Mouse (Mus musculus): ENCODE results near the gene Eogt. TPM values are rescaled to one million over a fixed set of nuclear protein-coding genes. Genes with fewer than 3 reads are reported as not detected.

The Eogt gene
- polyA plus RNA-seq, 2 experiments = 1.4 to 1.9 TPM

- H3K9me3 ChIP-seq (ENCODE audit: control insufficient read depth, low read length) = no peaks in the 10 kb centered on the region
- no peak overlapping the region for H3K27ac ChIP-seq
- no peak overlapping the region for H3K4me3 ChIP-seq (ENCODE audit: insufficient read depth in 1 of 2, low read depth in 2 of 2, low read length in 2 of 2)
- DNase-seq (ENCODE audit: low read depth in 3 of 3, low spot score in 3 of 3) (no peak), ATAC-seq (ENCODE audit: insufficient read depth) (no peak)
- 77% methylated on average over 6 of the region's 6 CpGs for WGBS (ENCODE audit: insufficient replicate concordance)
- TF ChIP-seq EP300 (IDR thresholded peaks at IDR 0.05; ENCODE audit: low read depth) (no peak), CTCF (IDR thresholded peaks at IDR 0.05; ENCODE audit: low read depth) (peak; percentile 36; the same call in 1 of the 2 replicates)
- no peaks in the 10 kb centered on the region; the same call in 1 of the 2 replicates for H3K36me3 ChIP-seq (replicated peaks; ENCODE audit: control insufficient read depth, insufficient read depth, low read depth)
- no peak overlapping the region for H3K4me2 ChIP-seq (ENCODE audit: low read depth)
- H3K27me3 ChIP-seq (ENCODE audit: control insufficient read depth, insufficient read depth, low read length) = no peaks in the 10 kb centered on the region
- peaks cover 0 to 4% of the 10 kb centered on the region in 2 experiments; a peak in 2 of 4 replicates for H3K4me1 ChIP-seq (replicated peaks; ENCODE audit: control insufficient read depth in 2 of 2, insufficient read depth in 2 of 2, low read length in 1 of 2)
- H3K9ac ChIP-seq (replicated peaks) = no peak overlapping the region
Measured at GRCm38 (mm10) chr6:97150156-97150555, 1.2 kb upstream of the Eogt start.

DNA sequence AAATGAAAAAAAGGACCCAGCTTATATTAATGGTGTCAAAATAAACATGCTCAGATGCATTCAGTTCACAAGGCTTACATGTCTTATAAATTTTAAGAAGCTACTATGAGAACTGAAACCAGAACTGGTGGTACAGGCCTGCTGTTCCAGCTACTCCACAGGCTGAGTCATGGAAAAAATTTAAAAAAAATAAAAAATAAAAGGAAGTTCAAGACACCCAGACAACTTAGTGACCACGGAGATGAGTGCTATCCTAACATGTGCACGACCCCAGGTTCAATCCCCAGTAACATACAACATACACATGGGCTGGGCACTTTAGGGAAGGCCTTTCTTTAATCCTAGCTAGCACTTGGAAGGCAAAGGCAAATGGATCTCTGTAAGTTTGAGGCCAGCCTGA, 739 bp upstream of the Eogt start:
- no peak overlapping the region for H3K4me3 ChIP-seq (ENCODE audit: insufficient read depth in 1 of 2, low read depth in 2 of 2, low read length in 2 of 2)
- no peak overlapping the region for H3K9ac ChIP-seq (replicated peaks)
- no peak overlapping the region for H3K4me2 ChIP-seq (ENCODE audit: low read depth)
- no peaks in the 10 kb centered on the region for H3K9me3 ChIP-seq (ENCODE audit: control insufficient read depth, low read length)
- ATAC-seq (ENCODE audit: insufficient read depth) = no peak
- no peak for DNase-seq (ENCODE audit: low read depth in 3 of 3, low spot score in 3 of 3)
- H3K27me3 ChIP-seq (ENCODE audit: control insufficient read depth, insufficient read depth, low read length) = no peaks in the 10 kb centered on the region
- H3K27ac ChIP-seq = no peak overlapping the region
- TF ChIP-seq EP300 (IDR thresholded peaks at IDR 0.05; ENCODE audit: low read depth) (no peak), CTCF (IDR thresholded peaks at IDR 0.05; ENCODE audit: low read depth) (no peak)
- no peaks in the 10 kb centered on the region; the same call in 1 of the 2 replicates for H3K36me3 ChIP-seq (replicated peaks; ENCODE audit: control insufficient read depth, insufficient read depth, low read depth)
- H3K4me1 ChIP-seq (replicated peaks; ENCODE audit: control insufficient read depth in 2 of 2, insufficient read depth in 2 of 2, low read length in 1 of 2) = peaks cover 0 to 4% of the 10 kb centered on the region in 2 experiments; a peak in 2 of 4 replicates
- WGBS (ENCODE audit: insufficient replicate concordance) = 52% methylated on average over 2 of the region's 2 CpGs

DNA sequence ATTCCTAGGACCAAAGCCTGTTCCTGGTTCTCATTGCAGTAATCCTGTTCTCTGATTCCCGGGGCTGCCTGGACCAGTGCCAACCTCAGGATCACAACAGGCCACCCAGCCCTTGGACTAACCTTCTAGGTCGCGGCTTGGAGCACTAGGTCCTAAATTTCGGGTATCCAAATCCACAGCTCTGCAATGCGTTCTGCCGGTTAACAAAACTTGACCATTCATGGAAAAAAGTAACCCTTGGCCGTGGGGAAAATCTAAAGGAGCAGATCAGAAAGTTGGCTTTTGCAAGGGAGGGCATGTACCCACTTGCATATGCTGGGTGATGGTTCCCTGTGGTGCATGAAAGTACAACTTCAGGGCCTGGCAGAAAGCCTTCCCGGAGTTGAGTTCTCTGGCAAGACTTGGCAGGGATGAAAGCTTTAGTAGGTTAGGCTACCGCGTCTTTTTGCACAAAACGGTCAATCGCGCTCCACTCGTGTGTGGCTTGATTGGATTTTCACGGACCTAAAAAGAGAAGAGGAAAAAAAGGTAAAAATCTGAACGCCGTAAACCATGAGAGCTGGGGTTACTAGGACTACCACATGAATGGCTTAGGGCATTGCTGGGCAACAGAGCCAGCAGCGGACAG, 1.1 kb downstream of the Eogt start:
- H3K27me3 ChIP-seq (ENCODE audit: control insufficient read depth, insufficient read depth, low read length) = no peaks in the 10 kb centered on the region
- DNase-seq (ENCODE audit: low read depth in 3 of 3, low spot score in 3 of 3) = no peak
- WGBS (ENCODE audit: insufficient replicate concordance) = 31% methylated on average over 18 of the region's 18 CpGs
- ATAC-seq (ENCODE audit: insufficient read depth) = no peak
- TF ChIP-seq CTCF (IDR thresholded peaks at IDR 0.05; ENCODE audit: low read depth) (no peak), EP300 (IDR thresholded peaks at IDR 0.05; ENCODE audit: low read depth) (no peak)
- H3K4me1 ChIP-seq (replicated peaks; ENCODE audit: control insufficient read depth in 2 of 2, insufficient read depth in 2 of 2, low read length in 1 of 2) = peaks cover 0 to 4% of the 10 kb centered on the region in 2 experiments; a peak in 2 of 4 replicates
- H3K27ac ChIP-seq = no peak overlapping the region
- H3K4me2 ChIP-seq (ENCODE audit: low read depth) = peak overlapping the region; percentile 95
- H3K9me3 ChIP-seq (ENCODE audit: control insufficient read depth, low read length) = no peaks in the 10 kb centered on the region
- H3K4me3 ChIP-seq (ENCODE audit: insufficient read depth in 1 of 2, low read depth in 2 of 2, low read length in 2 of 2) = peak overlapping the region; percentile 51 to 71
- H3K36me3 ChIP-seq (replicated peaks; ENCODE audit: control insufficient read depth, insufficient read depth, low read depth) = no peaks in the 10 kb centered on the region; the same call in 1 of the 2 replicates
- peak overlapping the region; percentile 85 for H3K9ac ChIP-seq (replicated peaks)

- DNase-seq (ENCODE audit: low read depth in 3 of 3, low spot score in 3 of 3) (no peak), ATAC-seq (ENCODE audit: insufficient read depth) (no peak)
- TF ChIP-seq CTCF (IDR thresholded peaks at IDR 0.05; ENCODE audit: low read depth) (no peak), EP300 (IDR thresholded peaks at IDR 0.05; ENCODE audit: low read depth) (no peak)
- Histone ChIP-seq H3K27me3 (ENCODE audit: control insufficient read depth, insufficient read depth, low read length) (no peaks in the 10 kb centered on the region), H3K9ac (replicated peaks) (no peak overlapping the region), H3K27ac (no peak overlapping the region), H3K36me3 (replicated peaks; ENCODE audit: control insufficient read depth, insufficient read depth, low read depth) (no peaks in the 10 kb centered on the region), H3K4me3 (ENCODE audit: insufficient read depth in 1 of 2, low read depth in 2 of 2, low read length in 2 of 2) (no peak overlapping the region), H3K9me3 (ENCODE audit: control insufficient read depth, low read length) (no peaks in the 10 kb centered on the region), H3K4me2 (ENCODE audit: low read depth) (no peak overlapping the region), H3K4me1 (replicated peaks; ENCODE audit: control insufficient read depth in 2 of 2, insufficient read depth in 2 of 2, low read length in 1 of 2) (peaks cover 0 to 4% of the 10 kb centered on the region in 2 experiments; a peak in 2 of 4 replicates)
- 83% methylated on average over 7 of the region's 7 CpGs for WGBS (ENCODE audit: insufficient replicate concordance)
Measured at GRCm38 (mm10) chr6:97145156-97145555, 3.8 kb downstream of the Eogt start.

- ATAC-seq (ENCODE audit: insufficient read depth) = no peak
Measured at GRCm38 (mm10) chr6:97144359-97144758, 4.6 kb downstream of the Eogt start.

More at GRCm38 (mm10) chr6:97144359-97144758, 4.6 kb downstream of the Eogt start:
- TF ChIP-seq EP300 (IDR thresholded peaks at IDR 0.05; ENCODE audit: low read depth) = no peak
- no peak for TF ChIP-seq CTCF (IDR thresholded peaks at IDR 0.05; ENCODE audit: low read depth)
- Histone ChIP-seq H3K27me3 (ENCODE audit: control insufficient read depth, insufficient read depth, low read length) (no peaks in the 10 kb centered on the region), H3K9ac (replicated peaks) (no peak overlapping the region), H3K27ac (no peak overlapping the region), H3K4me3 (ENCODE audit: insufficient read depth in 1 of 2, low read depth in 2 of 2, low read length in 2 of 2) (no peak overlapping the region), H3K9me3 (ENCODE audit: control insufficient read depth, low read length) (no peaks in the 10 kb centered on the region), H3K4me1 (replicated peaks; ENCODE audit: control insufficient read depth in 2 of 2, insufficient read depth in 2 of 2, low read length in 1 of 2) (peaks cover 0 to 4% of the 10 kb centered on the region in 2 experiments; a peak in 2 of 4 replicates), H3K4me2 (ENCODE audit: low read depth) (no peak overlapping the region), H3K36me3 (replicated peaks; ENCODE audit: control insufficient read depth, insufficient read depth, low read depth) (no peaks in the 10 kb centered on the region)
- no peak for DNase-seq (ENCODE audit: low read depth in 3 of 3, low spot score in 3 of 3)
- WGBS (ENCODE audit: insufficient replicate concordance) = 51% methylated on average over 7 of the region's 7 CpGs
